Mouse (Mus musculus): ENCODE measurements at regions not wholly inside any gene's neighbourhood (a gene's known extent, or its start where the extent isn't known, plus 50 kb on each side); places are given as distances from the start of the nearest gene placed in this dataset.

- Histone ChIP-seq H3K4me3 (ENCODE audit: low read depth, low read length) (no peak overlapping the region), H3K4me1 (replicated peaks; ENCODE audit: control insufficient read depth, insufficient read depth, low read length) (no peaks in the 10 kb centered on the region), H3K9ac (ENCODE audit: low read length) (no peak overlapping the region), H3K27ac (ENCODE audit: low read depth) (no peak overlapping the region), H3K27me3 (replicated peaks; ENCODE audit: control insufficient read depth, insufficient read depth, low read length) (no peaks in the 10 kb centered on the region), H3K4me2 (ENCODE audit: low read length) (no peak overlapping the region), H3K36me3 (ENCODE audit: control insufficient read depth, insufficient read depth, low read length) (no peaks in the 10 kb centered on the region), H3K9me3 (ENCODE audit: control insufficient read depth, low read length) (no peaks in the 10 kb centered on the region)
- 69% methylated on average over 3 of the region's 3 CpGs for WGBS
- DNase-seq (ENCODE audit: low spot score): no peak
- no peak for ATAC-seq (replicated peaks; ENCODE audit: low FRiP score, low TSS enrichment, low read depth)
Measured at GRCm38 (mm10) chr16:24237425-24237824, 155.9 kb upstream of the Lpp start.

- H3K4me2 ChIP-seq (ENCODE audit: low read length): no peak overlapping the region
- no peak overlapping the region for H3K4me3 ChIP-seq (ENCODE audit: low read depth, low read length)
- no peak for DNase-seq (ENCODE audit: low spot score)
- no peaks in the 10 kb centered on the region for H3K4me1 ChIP-seq (replicated peaks; ENCODE audit: control insufficient read depth, insufficient read depth, low read length)
- H3K9me3 ChIP-seq (ENCODE audit: control insufficient read depth, low read length): no peaks in the 10 kb centered on the region
- no peaks in the 10 kb centered on the region for H3K27me3 ChIP-seq (replicated peaks; ENCODE audit: control insufficient read depth, insufficient read depth, low read length)
- 91% methylated on average over 3 of the region's 3 CpGs for WGBS
- H3K9ac ChIP-seq (ENCODE audit: low read length): no peak overlapping the region
- no peak for ATAC-seq (replicated peaks; ENCODE audit: low FRiP score, low TSS enrichment, low read depth)
- no peak overlapping the region for H3K27ac ChIP-seq (ENCODE audit: low read depth)
- no peaks in the 10 kb centered on the region for H3K36me3 ChIP-seq (ENCODE audit: control insufficient read depth, insufficient read depth, low read length)
Measured at GRCm38 (mm10) chr16:24237013-24237412, 156.3 kb upstream of the Lpp start.

- Histone ChIP-seq H3K9me3 (ENCODE audit: control insufficient read depth, low read length) (no peaks in the 10 kb centered on the region), H3K4me2 (ENCODE audit: low read length) (no peak overlapping the region), H3K27me3 (replicated peaks; ENCODE audit: control insufficient read depth, insufficient read depth, low read length) (no peaks in the 10 kb centered on the region), H3K4me1 (replicated peaks; ENCODE audit: control insufficient read depth, insufficient read depth, low read length) (no peaks in the 10 kb centered on the region), H3K36me3 (ENCODE audit: control insufficient read depth, insufficient read depth, low read length) (no peaks in the 10 kb centered on the region), H3K27ac (ENCODE audit: low read depth) (no peak overlapping the region), H3K4me3 (ENCODE audit: low read depth, low read length) (no peak overlapping the region), H3K9ac (ENCODE audit: low read length) (no peak overlapping the region)
- no peak for ATAC-seq (replicated peaks; ENCODE audit: low FRiP score, low TSS enrichment, low read depth)
- WGBS: 56% methylated on average over 3 of the region's 3 CpGs
- no peak for DNase-seq (ENCODE audit: low spot score)
Measured at GRCm38 (mm10) chr16:24236511-24236910, 156.8 kb upstream of the Lpp start.

GRCm38 (mm10) chr16:24234795-24235194 lies 158.5 kb upstream of the Lpp start:
- no peaks in the 10 kb centered on the region for H3K36me3 ChIP-seq (ENCODE audit: control insufficient read depth, insufficient read depth, low read length)
- no peak overlapping the region for H3K4me2 ChIP-seq (ENCODE audit: low read length)
- H3K27ac ChIP-seq (ENCODE audit: low read depth): no peak overlapping the region
- H3K9me3 ChIP-seq (ENCODE audit: control insufficient read depth, low read length): no peaks in the 10 kb centered on the region
- no peak for DNase-seq (ENCODE audit: low spot score)
- H3K4me3 ChIP-seq (ENCODE audit: low read depth, low read length): no peak overlapping the region
- 69% methylated on average over 11 of the region's 11 CpGs for WGBS
- ATAC-seq (replicated peaks; ENCODE audit: low FRiP score, low TSS enrichment, low read depth): no peak
- no peaks in the 10 kb centered on the region for H3K27me3 ChIP-seq (replicated peaks; ENCODE audit: control insufficient read depth, insufficient read depth, low read length)
- peaks cover under 1% of the 10 kb centered on the region; the same call in 1 of the 2 replicates for H3K4me1 ChIP-seq (replicated peaks; ENCODE audit: control insufficient read depth, insufficient read depth, low read length)
- no peak overlapping the region for H3K9ac ChIP-seq (ENCODE audit: low read length)

- ATAC-seq (replicated peaks; ENCODE audit: low FRiP score, low TSS enrichment, low read depth): no peak
- no peak overlapping the region for H3K9ac ChIP-seq (ENCODE audit: low read length)
- no peaks in the 10 kb centered on the region for H3K36me3 ChIP-seq (ENCODE audit: control insufficient read depth, insufficient read depth, low read length)
- no peaks in the 10 kb centered on the region for H3K27me3 ChIP-seq (replicated peaks; ENCODE audit: control insufficient read depth, insufficient read depth, low read length)
- DNase-seq (ENCODE audit: low spot score): no peak
- no peak overlapping the region for H3K27ac ChIP-seq (ENCODE audit: low read depth)
- no peak overlapping the region for H3K4me2 ChIP-seq (ENCODE audit: low read length)
- 87% methylated on average over 6 of the region's 6 CpGs for WGBS
- no peak overlapping the region for H3K4me3 ChIP-seq (ENCODE audit: low read depth, low read length)
- H3K4me1 ChIP-seq (replicated peaks; ENCODE audit: control insufficient read depth, insufficient read depth, low read length): peaks cover 7% of the 10 kb centered on the region; the same call in 1 of the 2 replicates
- no peaks in the 10 kb centered on the region for H3K9me3 ChIP-seq (ENCODE audit: control insufficient read depth, low read length)
Measured at GRCm38 (mm10) chr16:24232001-24232530, 161.2 kb upstream of the Lpp start.

- no peak overlapping the region for H3K4me2 ChIP-seq (ENCODE audit: low read length)
- no peak overlapping the region for H3K9ac ChIP-seq (ENCODE audit: low read length)
- H3K27me3 ChIP-seq (replicated peaks; ENCODE audit: control insufficient read depth, insufficient read depth, low read length): no peaks in the 10 kb centered on the region
- H3K4me3 ChIP-seq (ENCODE audit: low read depth, low read length): no peak overlapping the region
- no peaks in the 10 kb centered on the region for H3K9me3 ChIP-seq (ENCODE audit: control insufficient read depth, low read length)
- 75% methylated on average over 5 of the region's 5 CpGs for WGBS
- H3K27ac ChIP-seq (ENCODE audit: low read depth): no peak overlapping the region
- H3K36me3 ChIP-seq (ENCODE audit: control insufficient read depth, insufficient read depth, low read length): no peaks in the 10 kb centered on the region
- peaks cover 7% of the 10 kb centered on the region; the same call in 1 of the 2 replicates for H3K4me1 ChIP-seq (replicated peaks; ENCODE audit: control insufficient read depth, insufficient read depth, low read length)
- ATAC-seq (replicated peaks; ENCODE audit: low FRiP score, low TSS enrichment, low read depth) (no peak), DNase-seq (ENCODE audit: low spot score) (no peak)
Measured at GRCm38 (mm10) chr16:24231506-24231905, 161.8 kb upstream of the Lpp start.

GRCm38 (mm10) chr16:24229002-24229607 lies 164.2 kb upstream of the Lpp start:
- Histone ChIP-seq H3K27ac (ENCODE audit: low read depth) (no peak overlapping the region), H3K9me3 (ENCODE audit: control insufficient read depth, low read length) (no peaks in the 10 kb centered on the region), H3K27me3 (replicated peaks; ENCODE audit: control insufficient read depth, insufficient read depth, low read length) (no peaks in the 10 kb centered on the region), H3K4me3 (ENCODE audit: low read depth, low read length) (no peak overlapping the region), H3K36me3 (ENCODE audit: control insufficient read depth, insufficient read depth, low read length) (no peaks in the 10 kb centered on the region), H3K4me1 (replicated peaks; ENCODE audit: control insufficient read depth, insufficient read depth, low read length) (peaks cover 7% of the 10 kb centered on the region; the same call in 1 of the 2 replicates), H3K4me2 (ENCODE audit: low read length) (no peak overlapping the region), H3K9ac (ENCODE audit: low read length) (no peak overlapping the region)
- no peak for ATAC-seq (replicated peaks; ENCODE audit: low FRiP score, low TSS enrichment, low read depth)
- no peak for DNase-seq (ENCODE audit: low spot score)
- WGBS: 69% methylated on average over 7 of the region's 7 CpGs

- no peaks in the 10 kb centered on the region for H3K27me3 ChIP-seq (replicated peaks; ENCODE audit: control insufficient read depth, insufficient read depth, low read length)
- H3K9ac ChIP-seq (ENCODE audit: low read length): no peak overlapping the region
- H3K9me3 ChIP-seq (ENCODE audit: control insufficient read depth, low read length): no peaks in the 10 kb centered on the region
- peaks cover 7% of the 10 kb centered on the region; the same call in 1 of the 2 replicates for H3K4me1 ChIP-seq (replicated peaks; ENCODE audit: control insufficient read depth, insufficient read depth, low read length)
- H3K4me3 ChIP-seq (ENCODE audit: low read depth, low read length): no peak overlapping the region
- no peak overlapping the region for H3K27ac ChIP-seq (ENCODE audit: low read depth)
- no peak overlapping the region for H3K4me2 ChIP-seq (ENCODE audit: low read length)
- ATAC-seq (replicated peaks; ENCODE audit: low FRiP score, low TSS enrichment, low read depth): no peak
- no peak for DNase-seq (ENCODE audit: low spot score)
- 73% methylated on average over 4 of the region's 4 CpGs for WGBS
- no peaks in the 10 kb centered on the region for H3K36me3 ChIP-seq (ENCODE audit: control insufficient read depth, insufficient read depth, low read length)
Measured at GRCm38 (mm10) chr16:24225897-24226296, 167.4 kb upstream of the Lpp start.

GRCm38 (mm10) chr16:24225090-24225489 lies 168.2 kb upstream of the Lpp start:
- WGBS: 84% methylated on average over 1 of the region's 1 CpGs
- Histone ChIP-seq H3K9ac (ENCODE audit: low read length) (no peak overlapping the region), H3K4me3 (ENCODE audit: low read depth, low read length) (no peak overlapping the region), H3K27ac (ENCODE audit: low read depth) (no peak overlapping the region), H3K36me3 (ENCODE audit: control insufficient read depth, insufficient read depth, low read length) (no peaks in the 10 kb centered on the region), H3K9me3 (ENCODE audit: control insufficient read depth, low read length) (no peaks in the 10 kb centered on the region), H3K27me3 (replicated peaks; ENCODE audit: control insufficient read depth, insufficient read depth, low read length) (no peaks in the 10 kb centered on the region), H3K4me1 (replicated peaks; ENCODE audit: control insufficient read depth, insufficient read depth, low read length) (peaks cover 7% of the 10 kb centered on the region; the same call in 1 of the 2 replicates), H3K4me2 (ENCODE audit: low read length) (no peak overlapping the region)
- DNase-seq (ENCODE audit: low spot score) (no peak), ATAC-seq (replicated peaks; ENCODE audit: low FRiP score, low TSS enrichment, low read depth) (no peak)

All from intestine, embryonic 14.5 days (tissue).